Mouse (Mus musculus): ENCODE data around the gene Acad10.

DNA sequence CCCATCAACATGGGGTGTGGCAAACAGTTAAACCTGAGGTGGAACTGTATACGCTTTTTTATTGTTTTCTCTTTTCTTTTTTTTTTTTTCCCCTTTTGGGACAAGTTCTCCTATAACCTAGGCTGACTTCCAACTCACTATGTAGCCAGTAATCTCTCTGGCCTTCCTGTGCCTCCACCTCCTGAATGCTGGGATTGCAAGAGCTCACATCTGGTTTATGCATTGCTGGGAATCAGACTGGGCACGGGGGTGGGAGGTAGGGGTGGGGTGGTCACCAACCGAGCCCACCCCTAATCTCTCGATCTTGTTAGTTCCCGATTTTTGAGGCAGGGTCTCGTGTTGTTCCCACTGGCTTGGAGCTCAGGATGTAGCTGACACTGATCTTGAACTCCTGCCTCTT is 70.4 kb downstream of the Acad10 start:
- TF ChIP-seq CTCF (IDR thresholded peaks at IDR 0.05) (no peak), EP300 (IDR thresholded peaks at IDR 0.05) (no peak)

All from lung, postnatal 0 days (tissue).